Mouse (Mus musculus) midbrain, embryonic 15.5 days (tissue): Measurements from ENCODE around the gene Adgra1. TPM values are rescaled to one million over a fixed set of nuclear protein-coding genes. Genes with fewer than 3 reads are reported as not detected.
A peak's percentile ranks its signal among the peaks of the same experiment; 100 is the strongest.

Experiments used
- ATAC-seq: fragments of 200-750 bp; cut with Nextera tagmentation; replicated peaks from 2 replicates; pipeline ENCODE4 v1.8.0; 2017; ENCODE audit warnings: moderate TSS enrichment
- H3K27ac ChIP-seq: fragments of 300-500 bp; sonication (generic); 2 replicates; pipeline ENCODE4 v1.5.1; 2015; ENCODE audit warnings: mild to moderate bottlenecking, inconsistent platforms
- H3K27me3 ChIP-seq: fragments of 300-500 bp; sonication (generic); replicated peaks from 2 replicates; pipeline ENCODE4 v1.6.1; 2015; ENCODE audit warnings: inconsistent platforms
- H3K36me3 ChIP-seq: fragments of 300-500 bp; sonication (generic); replicated peaks from 2 replicates; pipeline ENCODE4 v1.6.1; 2015; ENCODE audit warnings: inconsistent platforms
- H3K4me1 ChIP-seq: fragments of 300-500 bp; sonication (generic); 2 replicates; pipeline ENCODE4 v1.6.1; 2015; ENCODE audit warnings: inconsistent platforms
- H3K4me2 ChIP-seq: fragments of 300-500 bp; sonication (generic); 2 replicates; pipeline ENCODE4 v1.6.1; 2015; ENCODE audit warnings: inconsistent platforms, mild to moderate bottlenecking, moderate library complexity
- H3K4me3 ChIP-seq: fragments of 300-500 bp; sonication (generic); 2 replicates; pipeline ENCODE4 v1.5.1; 2015; ENCODE audit warnings: mild to moderate bottlenecking, inconsistent platforms
- H3K9ac ChIP-seq: fragments of 300-500 bp; sonication (generic); 2 replicates; pipeline ENCODE4 v1.6.1; 2015; ENCODE audit warnings: mild to moderate bottlenecking, inconsistent platforms
- H3K9me3 ChIP-seq: fragments of 300-500 bp; sonication (generic); 2 replicates; pipeline ENCODE4 v1.6.1; 2016; ENCODE audit warnings: inconsistent platforms
- WGBS: fragments of 180-500 bp; shearing (Covaris S2); methylation state at CpG from one replicate; pipeline ENCODE4 v1.1.7; 2015; ENCODE audit warnings: mixed read lengths; 5-methylcytosine and 5-hydroxymethylcytosine counted together
- polyA plus RNA-seq: library from polyadenylated mRNA; unstranded; fragments of >200 nt; fragmentation: Nextera tagmentation; extraction: Ambion mirVana; gene quantifications from 2 replicates; pipeline ENCODE4 v1.2.1, GENCODE M21; 2015

Adgra1 gene
- polyA plus RNA-seq, 1 experiment from 2014 or later, result 35.2 TPM

DNA sequence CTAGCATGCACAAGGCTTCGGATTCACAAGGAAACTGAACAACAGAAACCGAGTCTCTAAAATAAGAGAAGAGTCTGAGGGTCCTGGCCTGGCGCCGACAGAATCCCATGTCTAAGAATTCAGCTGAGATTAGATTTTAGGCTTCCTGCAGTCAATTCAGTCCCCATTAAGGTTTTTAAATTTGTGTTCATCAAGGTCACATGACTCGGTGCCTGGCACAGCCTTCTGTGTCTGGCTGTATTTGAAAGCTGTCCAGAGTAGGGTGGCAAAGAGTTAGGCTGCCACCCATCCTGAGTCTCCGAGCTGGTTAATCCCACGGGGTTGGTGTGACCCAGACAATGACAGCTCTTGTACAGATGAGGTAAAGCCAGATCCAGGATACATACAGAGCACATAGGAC, 62.8 kb downstream of the Adgra1 start:
- H3K27me3 ChIP-seq, result peaks cover 17% of the 10 kb centered on the region
- H3K9ac ChIP-seq, result no peak overlapping the region
- no peak overlapping the region for H3K4me2 ChIP-seq
- H3K27ac ChIP-seq, result no peak overlapping the region
- no peak overlapping the region for H3K4me3 ChIP-seq
- no peaks in the 10 kb centered on the region for H3K36me3 ChIP-seq
- ATAC-seq, result no peak
- WGBS, result 87% methylated on average over 7 of the region's 7 CpGs
- H3K4me1 ChIP-seq, result peaks cover 22% of the 10 kb centered on the region
- no peaks in the 10 kb centered on the region for H3K9me3 ChIP-seq

DNA sequence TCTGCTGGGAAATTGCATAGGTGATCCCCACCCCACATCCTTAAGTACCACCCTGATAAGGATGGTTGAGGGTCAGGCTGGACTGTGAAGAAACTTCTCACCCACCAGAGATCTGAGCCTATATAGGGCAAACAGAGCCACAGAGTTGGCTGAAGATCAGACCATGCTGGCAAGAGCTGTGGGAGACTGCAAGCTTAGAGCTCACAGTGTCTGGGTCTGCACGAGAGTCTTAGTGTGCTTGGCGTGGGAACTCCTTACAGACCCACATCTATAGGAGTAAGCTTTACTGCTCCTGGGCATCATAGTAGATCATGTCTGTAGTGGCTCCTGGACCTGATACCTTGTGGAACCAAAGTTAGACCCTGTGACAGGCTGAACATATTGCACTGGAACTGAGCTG, 64.6 kb downstream of the Adgra1 start:
- Histone ChIP-seq H3K9me3 (no peaks in the 10 kb centered on the region), H3K4me1 (peaks cover 22% of the 10 kb centered on the region), H3K4me2 (no peak overlapping the region), H3K36me3 (no peaks in the 10 kb centered on the region), H3K27me3 (peaks cover 13% of the 10 kb centered on the region), H3K4me3 (no peak overlapping the region), H3K9ac (no peak overlapping the region), H3K27ac (no peak overlapping the region)
- WGBS, result 84% methylated on average over 2 of the region's 2 CpGs
- no peak for ATAC-seq

DNA sequence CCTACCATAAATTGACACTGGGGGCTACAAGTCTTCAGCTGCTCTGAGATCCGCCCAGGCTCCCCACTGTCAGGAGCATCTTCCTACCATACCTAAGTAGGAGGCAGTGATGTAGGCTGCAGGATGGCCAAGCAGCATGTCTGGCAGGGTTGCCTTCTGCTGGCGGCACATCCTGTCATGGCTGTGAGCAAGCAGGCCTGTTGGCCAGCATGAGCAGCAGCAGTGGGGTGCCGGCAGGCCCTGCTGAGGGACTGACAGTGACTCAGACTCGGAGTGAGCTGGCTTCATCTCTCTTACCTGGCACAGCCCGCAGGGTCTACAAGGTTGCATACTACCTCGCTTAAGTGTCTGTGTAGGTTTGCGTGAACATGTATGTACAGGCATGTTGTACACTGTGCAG, 65.5 kb downstream of the Adgra1 start:
- no peaks in the 10 kb centered on the region for H3K36me3 ChIP-seq
- no peak overlapping the region for H3K4me2 ChIP-seq
- no peaks in the 10 kb centered on the region for H3K9me3 ChIP-seq
- WGBS, result 90% methylated on average over 7 of the region's 7 CpGs
- peaks cover 17% of the 10 kb centered on the region for H3K4me1 ChIP-seq
- H3K27me3 ChIP-seq, result peaks cover 8% of the 10 kb centered on the region; the same call in 1 of the 2 replicates
- no peak overlapping the region for H3K9ac ChIP-seq
- H3K4me3 ChIP-seq, result no peak overlapping the region
- ATAC-seq, result no peak; the same call in 1 of the 2 replicates
- H3K27ac ChIP-seq, result no peak overlapping the region

DNA sequence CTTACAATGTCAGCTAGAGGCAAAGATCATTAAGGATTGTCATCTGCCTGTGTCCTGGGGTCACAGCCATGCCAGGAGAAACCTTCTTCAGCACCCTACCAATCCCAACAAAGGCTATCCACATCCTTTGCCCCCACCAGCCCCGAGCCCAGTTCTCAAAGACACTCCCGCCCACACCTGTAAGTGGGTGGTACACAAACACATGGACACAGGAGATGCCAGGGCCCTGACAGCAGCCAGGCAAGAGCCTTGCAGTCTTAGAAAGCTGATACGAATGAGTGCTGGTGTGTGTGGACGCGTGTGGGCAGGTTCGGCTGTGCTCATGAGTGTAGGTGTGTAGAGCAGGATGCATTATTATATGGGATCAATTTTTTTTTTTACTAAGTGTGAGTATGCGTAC, 66.5 kb downstream of the Adgra1 start:
- no peak for ATAC-seq
- H3K4me2 ChIP-seq, result no peak overlapping the region
- 94% methylated on average over 7 of the region's 7 CpGs for WGBS
- H3K4me3 ChIP-seq, result no peak overlapping the region
- no peak overlapping the region for H3K27ac ChIP-seq
- H3K9ac ChIP-seq, result no peak overlapping the region
- peaks cover 19% of the 10 kb centered on the region for H3K4me1 ChIP-seq
- H3K27me3 ChIP-seq, result peaks cover 5% of the 10 kb centered on the region; the same call in 1 of the 2 replicates
- H3K36me3 ChIP-seq, result no peaks in the 10 kb centered on the region
- H3K9me3 ChIP-seq, result no peaks in the 10 kb centered on the region

DNA sequence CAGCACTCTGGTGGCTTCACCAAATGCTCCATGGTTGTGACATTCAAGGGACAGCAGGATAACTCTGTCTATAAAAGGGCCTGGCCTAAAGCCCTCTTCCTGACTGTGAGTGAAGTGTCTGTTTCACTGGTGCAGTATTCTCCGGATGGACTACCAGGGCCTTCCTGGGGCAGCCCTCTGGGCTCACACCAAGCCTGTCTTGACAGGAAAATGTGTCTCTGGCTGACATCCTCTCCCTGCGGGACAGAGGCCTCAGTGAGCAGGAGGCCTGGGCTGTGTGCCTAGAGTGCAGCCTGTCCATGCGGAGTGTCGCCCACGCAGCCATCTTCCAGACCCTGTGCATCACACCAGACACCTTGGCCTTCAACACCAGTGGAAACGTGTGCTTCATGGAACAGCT, 66.9 kb downstream of the Adgra1 start:
- no peak for ATAC-seq
- 84% methylated on average over 6 of the region's 6 CpGs for WGBS
- no peak overlapping the region for H3K4me2 ChIP-seq

DNA sequence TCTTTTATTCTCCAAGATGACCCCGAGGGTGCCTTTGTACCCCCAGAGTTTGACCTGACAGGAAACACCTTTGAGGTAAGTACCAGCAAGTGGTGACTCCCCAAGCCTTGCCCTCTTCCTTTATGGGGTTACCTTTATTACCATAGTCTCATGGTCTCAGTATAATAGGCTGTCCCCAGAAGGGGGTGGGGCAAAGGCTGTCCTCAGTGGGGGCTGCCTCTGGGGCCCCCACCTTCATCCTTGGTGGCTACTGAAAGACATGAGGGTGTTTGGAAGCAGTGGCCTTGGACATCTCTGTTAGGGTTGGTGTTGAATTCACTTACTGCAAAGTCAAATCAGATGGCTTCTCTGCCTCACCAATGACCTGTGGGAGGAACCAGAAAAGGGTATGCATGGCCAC, 68.0 kb downstream of the Adgra1 start:
- Histone ChIP-seq H3K27ac (no peak overlapping the region), H3K27me3 (no peaks in the 10 kb centered on the region), H3K9ac (no peak overlapping the region), H3K4me1 (peaks cover 14% of the 10 kb centered on the region), H3K9me3 (no peaks in the 10 kb centered on the region), H3K4me3 (no peak overlapping the region), H3K36me3 (no peaks in the 10 kb centered on the region), H3K4me2 (no peak overlapping the region)
- WGBS, result 39% methylated on average over 1 of the region's 1 CpGs
- no peak for ATAC-seq

More for the DNA sequence above, 66.9 kb downstream of the Adgra1 start:
- H3K4me3 ChIP-seq, result no peak overlapping the region
- H3K4me1 ChIP-seq, result peaks cover 19% of the 10 kb centered on the region
- no peaks in the 10 kb centered on the region for H3K36me3 ChIP-seq
- no peaks in the 10 kb centered on the region for H3K9me3 ChIP-seq
- H3K27me3 ChIP-seq, result 0 out of 2 replicates have a peak, but pooled peaks cover 1% of the 10 kb centered on the region
- no peak overlapping the region for H3K27ac ChIP-seq
- no peak overlapping the region for H3K9ac ChIP-seq

DNA sequence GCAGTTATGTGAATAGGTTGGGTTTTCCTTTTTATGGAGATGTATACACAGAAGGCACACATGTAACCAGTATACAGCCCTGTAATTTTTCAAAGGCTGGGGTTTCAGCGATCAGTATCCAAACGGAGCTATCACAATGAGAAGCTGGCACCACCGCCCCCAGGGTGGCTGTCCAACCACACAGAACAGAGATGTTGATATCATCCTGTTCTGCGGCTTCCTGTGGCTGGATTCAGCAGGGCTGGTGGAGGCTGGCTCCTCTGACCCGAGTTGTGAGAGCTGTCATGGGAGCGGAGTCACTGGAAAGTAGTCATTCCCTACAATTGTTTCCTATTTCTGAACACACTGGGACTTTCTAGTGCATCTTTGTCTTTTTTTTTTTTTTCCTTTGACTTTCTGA, 71.3 kb downstream of the Adgra1 start:
- no peaks in the 10 kb centered on the region for H3K36me3 ChIP-seq
- H3K9me3 ChIP-seq, result no peaks in the 10 kb centered on the region
- H3K4me3 ChIP-seq, result no peak overlapping the region
- H3K9ac ChIP-seq, result no peak overlapping the region
- ATAC-seq, result no peak
- WGBS, result 33% methylated on average over 6 of the region's 6 CpGs
- peak overlapping the region; percentile 6; the same call in 1 of the 2 replicates for H3K4me2 ChIP-seq
- peak overlapping the region; percentile 16; the same call in 1 of the 2 replicates for H3K27ac ChIP-seq
- H3K4me1 ChIP-seq, result peaks cover 38% of the 10 kb centered on the region
- no peaks in the 10 kb centered on the region for H3K27me3 ChIP-seq

DNA sequence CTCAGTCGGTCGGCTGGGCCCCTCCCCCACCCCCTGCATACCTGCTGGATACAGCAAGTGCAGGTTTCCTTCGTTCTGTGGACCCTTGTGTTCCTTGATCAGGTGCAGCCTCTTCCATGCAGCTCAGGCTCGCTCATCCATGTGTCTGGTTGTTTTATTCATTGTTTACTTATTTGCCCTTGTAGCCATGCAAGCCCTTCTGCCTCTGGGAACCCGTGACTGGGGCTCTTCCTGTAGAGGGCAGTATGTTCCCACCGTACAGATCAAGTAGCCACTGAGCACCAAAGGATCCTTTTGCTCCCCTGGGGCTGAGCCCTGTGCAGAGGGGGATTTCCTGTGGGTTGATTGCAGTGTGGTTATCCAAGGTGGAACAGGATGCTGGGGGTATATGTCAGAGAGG, 71.7 kb downstream of the Adgra1 start:
- Histone ChIP-seq H3K4me2 (peak overlapping the region; percentile 6; the same call in 1 of the 2 replicates), H3K4me3 (no peak overlapping the region)

DNA sequence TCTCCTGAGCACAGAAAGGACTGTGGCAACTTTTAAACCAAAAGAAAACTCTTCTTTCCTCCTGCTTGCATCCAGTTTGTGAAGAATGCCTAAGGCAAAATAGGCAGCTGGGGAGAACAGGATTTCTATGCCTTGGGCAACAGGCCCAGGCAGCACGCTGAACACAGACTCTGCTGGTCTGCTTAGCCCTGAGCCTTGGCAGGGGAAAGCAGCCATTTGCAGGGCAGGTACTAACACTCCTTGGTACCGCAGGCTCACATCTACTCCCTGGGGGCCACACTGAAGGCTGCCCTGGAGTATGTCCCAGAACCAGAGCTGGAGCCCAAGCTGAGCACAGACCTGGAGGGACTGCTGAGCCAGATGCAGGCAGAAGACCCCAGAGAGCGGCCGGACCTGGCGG, 74.2 kb downstream of the Adgra1 start:
- 57% methylated on average over 5 of the region's 5 CpGs for WGBS
- H3K9me3 ChIP-seq, result no peaks in the 10 kb centered on the region
- peaks cover 14% of the 10 kb centered on the region; the same call in 1 of the 2 replicates for H3K27me3 ChIP-seq
- no peak overlapping the region for H3K4me3 ChIP-seq
- H3K4me2 ChIP-seq, result no peak overlapping the region
- peak; percentile 49; the same call in 1 of the 2 replicates for ATAC-seq
- no peaks in the 10 kb centered on the region for H3K36me3 ChIP-seq
- H3K9ac ChIP-seq, result no peak overlapping the region
- peak overlapping the region; percentile 58 for H3K27ac ChIP-seq
- H3K4me1 ChIP-seq, result peaks cover 40% of the 10 kb centered on the region

More for the DNA sequence above, 71.7 kb downstream of the Adgra1 start:
- H3K27me3 ChIP-seq, result no peaks in the 10 kb centered on the region; the same call in 1 of the 2 replicates
- 4% methylated on average over 6 of the region's 6 CpGs for WGBS
- ATAC-seq, result 0 out of 2 replicates have a peak, but pooled peaks have one; percentile 5
- peaks cover 40% of the 10 kb centered on the region for H3K4me1 ChIP-seq
- no peak overlapping the region for H3K9ac ChIP-seq
- peak overlapping the region; percentile 16; the same call in 1 of the 2 replicates for H3K27ac ChIP-seq
- H3K9me3 ChIP-seq, result no peaks in the 10 kb centered on the region
- H3K36me3 ChIP-seq, result no peaks in the 10 kb centered on the region

DNA sequence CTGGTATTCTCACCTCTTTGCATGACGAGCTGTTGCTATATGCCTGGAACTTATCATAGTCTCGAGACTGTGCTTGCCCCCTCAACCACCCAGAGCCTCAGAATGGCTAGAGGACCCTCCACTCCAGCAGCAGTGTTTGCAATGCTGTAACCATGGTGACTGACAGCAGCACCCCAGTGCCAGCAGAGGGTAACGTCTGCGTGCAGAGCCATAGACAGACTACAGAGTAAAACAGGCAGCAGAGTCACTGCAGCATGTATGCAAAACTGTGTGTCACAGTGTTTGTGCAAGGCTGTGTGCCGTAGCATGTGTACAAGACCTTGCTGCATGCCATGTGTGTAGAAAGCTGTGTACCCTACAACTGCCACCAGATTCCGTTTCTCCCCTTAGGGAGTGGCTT, 75.5 kb downstream of the Adgra1 start:
- H3K9me3 ChIP-seq, result no peaks in the 10 kb centered on the region
- no peak overlapping the region for H3K4me3 ChIP-seq
- peak; percentile 63 for ATAC-seq
- no peaks in the 10 kb centered on the region for H3K36me3 ChIP-seq
- H3K27ac ChIP-seq, result peak overlapping the region; percentile 58; the same call in 1 of the 2 replicates
- 29% methylated on average over 6 of the region's 6 CpGs for WGBS
- H3K27me3 ChIP-seq, result peaks cover 21% of the 10 kb centered on the region
- no peak overlapping the region for H3K4me2 ChIP-seq
- H3K4me1 ChIP-seq, result peaks cover 41% of the 10 kb centered on the region
- no peak overlapping the region for H3K9ac ChIP-seq

DNA sequence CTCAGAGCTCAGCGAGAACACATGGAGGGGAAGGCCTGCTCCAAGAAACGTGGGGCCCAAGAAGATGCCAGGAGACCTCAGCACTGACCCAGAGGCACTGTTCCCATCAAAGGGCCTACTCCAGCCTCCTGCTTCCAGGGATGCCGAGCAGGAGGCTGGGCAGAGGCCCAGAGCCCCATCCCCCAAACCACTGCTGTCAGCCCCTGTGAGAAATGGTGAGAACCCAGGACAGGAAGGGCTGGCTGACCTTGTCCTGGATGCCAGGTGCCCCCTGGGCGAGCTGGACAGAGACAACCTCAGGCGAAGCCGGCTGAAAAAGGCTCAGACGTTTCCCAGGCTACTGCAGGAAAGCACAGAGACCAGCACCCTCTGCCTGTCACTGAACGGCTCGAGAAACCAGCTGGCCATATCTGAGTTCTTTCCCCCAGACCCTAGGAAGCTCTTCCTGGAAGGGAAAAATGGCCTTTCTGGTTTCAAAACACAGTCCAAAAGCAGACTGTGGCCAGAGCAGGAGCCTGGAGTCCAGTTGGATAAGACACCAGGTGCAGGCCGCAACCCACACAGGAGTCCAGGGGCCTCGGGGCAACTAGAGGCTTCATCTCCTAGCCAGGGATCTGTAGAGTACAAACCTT, 76.3 kb downstream of the Adgra1 start:
- no peaks in the 10 kb centered on the region for H3K36me3 ChIP-seq
- no peaks in the 10 kb centered on the region for H3K9me3 ChIP-seq
- H3K4me2 ChIP-seq, result no peak overlapping the region
- no peak overlapping the region for H3K27ac ChIP-seq
- 60% methylated on average over 11 of the region's 11 CpGs for WGBS
- peaks cover 37% of the 10 kb centered on the region for H3K4me1 ChIP-seq
- no peak overlapping the region for H3K4me3 ChIP-seq
- peaks cover 24% of the 10 kb centered on the region for H3K27me3 ChIP-seq
- no peak overlapping the region for H3K9ac ChIP-seq
- ATAC-seq, result no peak

DNA sequence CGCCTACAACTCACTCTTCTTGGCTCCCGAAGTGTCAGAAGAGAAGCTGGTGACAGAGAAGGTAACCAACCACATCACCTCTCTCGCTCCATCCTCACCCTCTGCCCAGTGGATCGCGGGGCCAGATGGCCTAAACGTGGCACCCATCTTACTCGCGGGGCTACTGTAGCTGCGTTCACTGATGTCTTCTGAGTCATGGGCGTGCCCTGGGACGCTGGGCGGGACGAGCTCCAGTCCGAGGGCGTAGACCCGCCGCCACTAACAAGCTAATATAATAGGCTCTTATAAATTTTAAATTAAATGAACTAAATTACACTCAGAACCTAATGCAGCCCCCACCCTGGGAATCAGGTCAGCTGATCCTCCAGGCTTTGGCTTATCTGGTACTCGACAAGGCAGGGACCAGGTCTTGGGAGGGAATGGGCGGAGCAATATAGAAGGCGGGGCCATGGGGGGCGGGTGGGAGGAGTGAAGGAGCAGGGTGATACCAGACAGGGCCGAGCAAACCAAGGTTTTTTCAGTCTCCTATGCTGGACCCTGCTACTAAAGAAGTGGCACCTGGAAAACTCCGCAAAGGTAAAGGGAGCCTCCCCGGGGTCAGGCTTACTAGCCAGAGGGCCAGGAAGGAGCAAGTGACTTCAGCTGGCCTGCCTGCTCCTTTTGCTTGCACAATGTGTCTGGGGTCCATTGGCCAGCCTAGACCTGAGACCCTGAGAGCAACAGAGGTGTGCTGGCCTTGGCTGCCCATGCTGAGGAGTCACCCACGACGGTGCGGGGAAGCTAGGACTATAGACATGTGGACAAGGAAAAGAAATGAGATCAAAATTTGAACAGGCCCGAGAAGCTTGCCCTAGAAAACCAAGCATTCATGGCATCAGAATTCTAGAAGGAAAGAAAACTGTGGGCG, 80.4 kb downstream of the Adgra1 start:
- H3K9me3 ChIP-seq, result no peaks in the 10 kb centered on the region
- H3K4me3 ChIP-seq, result peak overlapping the region; percentile 17
- peak overlapping the region; percentile 40 for H3K4me2 ChIP-seq
- no peak overlapping the region for H3K27ac ChIP-seq
- WGBS, result 13% methylated on average over 29 of the region's 29 CpGs
- peak; percentile 38; the same call in 1 of the 2 replicates for ATAC-seq
- H3K9ac ChIP-seq, result no peak overlapping the region
- peaks cover 21% of the 10 kb centered on the region for H3K4me1 ChIP-seq
- H3K36me3 ChIP-seq, result no peaks in the 10 kb centered on the region
- H3K27me3 ChIP-seq, result peaks cover 24% of the 10 kb centered on the region
